ENCODE assay signal across 11 mouse cellular contexts in the genomic region with DNA sequence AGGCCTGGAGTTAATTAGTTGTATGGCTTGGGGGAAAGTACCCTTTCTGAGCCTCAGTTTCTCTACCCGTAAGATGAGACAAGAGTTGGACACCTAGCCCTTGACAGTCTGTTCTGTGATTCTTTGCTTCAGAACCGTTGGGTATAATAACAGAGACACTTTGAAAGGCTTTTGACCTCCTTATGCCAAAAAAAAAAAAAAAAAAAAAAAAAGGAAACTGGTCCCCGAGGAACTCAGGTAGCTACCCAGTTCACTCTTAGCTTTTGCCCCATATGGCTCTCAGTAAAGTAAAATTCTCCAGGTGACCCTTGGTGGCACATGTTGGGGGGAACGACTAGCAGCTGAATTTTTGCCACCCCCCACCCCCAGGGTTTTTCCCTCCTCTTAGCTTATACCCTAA. TPM values are rescaled to one million over a fixed set of nuclear protein-coding genes. Genes with fewer than 3 reads are reported as not detected.
DNase-seq lines count a peak whose midpoint lies in the region; ATAC-seq and TF ChIP-seq lines count a peak whose summit lies in the region.
"Had no signal": no experiment of that assay in that cellular context is flagged by ENCODE, and none has a peak within 500 bp of the region (broad histone marks: within the 10 kb centered on the region; RNA-seq: fewer than 3 reads in every experiment).

No protein-coding gene starts in this region.

- no peak for ATAC-seq in forebrain, postnatal 0 days
- no peak for ATAC-seq in kidney, embryonic 15.5 days (replicated peaks; ENCODE audit: low FRiP score)
- no peak for ATAC-seq in embryonic facial prominence, embryonic 13.5 days (ENCODE audit: insufficient number of reproducible peaks, insufficient read depth, low FRiP score, low TSS enrichment, low read depth)
- no peak for ATAC-seq in liver, embryonic 12.5 days

- H3K9me3 ChIP-seq in forebrain, embryonic 10.5 days = no peaks in the 10 kb centered on the region
- no peaks in the 10 kb centered on the region for H3K9me3 ChIP-seq in forebrain, postnatal 0 days (ENCODE audit: low read length)
- no peaks in the 10 kb centered on the region for H3K9me3 ChIP-seq in kidney, embryonic 15.5 days (replicated peaks)
- H3K9me3 ChIP-seq in embryonic facial prominence, embryonic 13.5 days = no peaks in the 10 kb centered on the region
- H3K9me3 ChIP-seq in liver, embryonic 12.5 days (replicated peaks) = no peaks in the 10 kb centered on the region

- no peak for DNase-seq in forebrain, embryonic 10.5 days (ENCODE audit: extremely low spot score, low spot score)
- DNase-seq in forebrain, postnatal 0 days = no peak
- no peak for DNase-seq in kidney, adult 9 months
- DNase-seq in embryo, embryonic 9.5 days (ENCODE audit: extremely low spot score) = no peak
- DNase-seq in layer of hippocampus, adult 18-20 months (ENCODE audit: low spot score in 2 of 2) = no peak
- DNase-seq: adrenal gland, postnatal 25 days; cerebellum, adult 2 months; layer of hippocampus, postnatal 36 days had no signal

- no peak overlapping the region for H3K27ac ChIP-seq in forebrain, embryonic 10.5 days
- H3K27ac ChIP-seq in forebrain, postnatal 0 days (ENCODE audit: low read depth, low read length) = no peak overlapping the region
- 0 out of 2 replicates have a peak overlapping the region, but pooled peaks have one; percentile 64 for H3K27ac ChIP-seq in kidney, embryonic 15.5 days
- H3K27ac ChIP-seq in embryonic facial prominence, embryonic 13.5 days = peak overlapping the region; percentile 62
- H3K27ac ChIP-seq in liver, embryonic 12.5 days = no peak overlapping the region

- WGBS in forebrain, embryonic 10.5 days = 26% methylated on average over 4 of the region's 4 CpGs
- 38% methylated on average over 4 of the region's 4 CpGs for WGBS in forebrain, postnatal 0 days
- 40% methylated on average over 4 of the region's 4 CpGs for WGBS in kidney, embryonic 15.5 days
- 33% methylated on average over 4 of the region's 4 CpGs for WGBS in embryonic facial prominence, embryonic 13.5 days
- WGBS in liver, embryonic 12.5 days (ENCODE audit: insufficient replicate concordance) = 42% methylated on average over 4 of the region's 4 CpGs

- H3K4me1 ChIP-seq in forebrain, embryonic 10.5 days = peaks cover 64% of the 10 kb centered on the region
- H3K4me1 ChIP-seq in forebrain, postnatal 0 days (ENCODE audit: insufficient read depth) = no peaks in the 10 kb centered on the region
- H3K4me1 ChIP-seq in kidney, embryonic 15.5 days = peaks cover 38% of the 10 kb centered on the region
- H3K4me1 ChIP-seq in embryonic facial prominence, embryonic 13.5 days = peaks cover 29% of the 10 kb centered on the region
- H3K4me1 ChIP-seq in liver, embryonic 12.5 days = peaks cover 53% of the 10 kb centered on the region

- H3K36me3 ChIP-seq in forebrain, embryonic 10.5 days (replicated peaks) = peaks cover 7% of the 10 kb centered on the region; the same call in 1 of the 2 replicates
- H3K36me3 ChIP-seq in forebrain, postnatal 0 days (ENCODE audit: insufficient read depth) = no peaks in the 10 kb centered on the region
- H3K36me3 ChIP-seq in kidney, embryonic 15.5 days = no peaks in the 10 kb centered on the region
- no peaks in the 10 kb centered on the region; the same call in 1 of the 2 replicates for H3K36me3 ChIP-seq in embryonic facial prominence, embryonic 13.5 days
- H3K36me3 ChIP-seq in liver, embryonic 12.5 days = peaks cover 37% of the 10 kb centered on the region

- H3K4me3 ChIP-seq in forebrain, embryonic 10.5 days = peak overlapping the region; percentile 67; the same call in 1 of the 2 replicates
- H3K4me3 ChIP-seq in forebrain, postnatal 0 days (ENCODE audit: low read depth, low read length) = no peak overlapping the region
- peak overlapping the region; percentile 61 for H3K4me3 ChIP-seq in kidney, embryonic 15.5 days (replicated peaks)
- peak overlapping the region; percentile 55 for H3K4me3 ChIP-seq in embryonic facial prominence, embryonic 13.5 days
- H3K4me3 ChIP-seq in liver, embryonic 12.5 days = peak overlapping the region; percentile 70

- no peak overlapping the region for H3K9ac ChIP-seq in forebrain, postnatal 0 days
- no peak overlapping the region for H3K9ac ChIP-seq in kidney, embryonic 15.5 days
- peak overlapping the region; percentile 36; the same call in 1 of the 2 replicates for H3K9ac ChIP-seq in embryonic facial prominence, embryonic 13.5 days
- H3K9ac ChIP-seq in liver, embryonic 12.5 days = 0 out of 2 replicates have a peak overlapping the region, but pooled peaks have one; percentile 22

- no peak overlapping the region for H3K4me2 ChIP-seq in forebrain, postnatal 0 days (ENCODE audit: low read depth)
- H3K4me2 ChIP-seq in kidney, embryonic 15.5 days = peak overlapping the region; percentile 69
- H3K4me2 ChIP-seq in embryonic facial prominence, embryonic 13.5 days = peak overlapping the region; percentile 74
- peak overlapping the region; percentile 90 for H3K4me2 ChIP-seq in liver, embryonic 12.5 days

- no peak for TF ChIP-seq CTCF in forebrain, postnatal 0 days (IDR thresholded peaks at IDR 0.05; ENCODE audit: low read depth)

- peaks cover 96% of the 10 kb centered on the region for H3K27me3 ChIP-seq in forebrain, embryonic 10.5 days (ENCODE audit: poor library complexity, severe bottlenecking)
- no peaks in the 10 kb centered on the region for H3K27me3 ChIP-seq in forebrain, postnatal 0 days (ENCODE audit: insufficient read depth, low read length)
- peaks cover 26% of the 10 kb centered on the region for H3K27me3 ChIP-seq in kidney, embryonic 15.5 days
- H3K27me3 ChIP-seq in embryonic facial prominence, embryonic 13.5 days = peaks cover 37% of the 10 kb centered on the region
- H3K27me3 ChIP-seq in liver, embryonic 12.5 days (replicated peaks) = peaks cover 15% of the 10 kb centered on the region

RNA-seq across cellular contexts. Expression of a gene that starts 3.5 kb away (rescaled TPM):
- polyA plus RNA-seq in forebrain, embryonic 10.5 days (2016; fragmentation: Nextera tagmentation; extraction: Ambion mirVana) = 67.4 and 70.8 TPM in 2 replicates
- 33.9 and 35.3 TPM in 2 replicates for total RNA-seq in forebrain, postnatal 0 days (2014; rRNA removed)
- polyA plus RNA-seq in forebrain, postnatal 0 days (2015; fragmentation: Nextera tagmentation; extraction: Ambion mirVana) = 14.9 and 17.2 TPM in 2 replicates
- 51.2 and 55.7 TPM in 2 replicates for polyA plus RNA-seq in kidney, embryonic 15.5 days (2015; fragmentation: Nextera tagmentation; extraction: Ambion mirVana)
- 53.7 and 56.7 TPM in 2 replicates for polyA plus RNA-seq in embryonic facial prominence, embryonic 13.5 days (2015; fragmentation: Nextera tagmentation; extraction: Ambion mirVana)
- polyA plus RNA-seq in liver, embryonic 12.5 days (2016; fragmentation: Nextera tagmentation; extraction: Ambion mirVana) = 40.1 and 41.8 TPM in 2 replicates
- total RNA-seq in layer of hippocampus, adult 18-20 months (2021) = 10 to 100 TPM; 15.1 to 19.0 TPM

Comparison
In these comparisons a context has a peak if more than half of its experiments do, and no peak if none do; other contexts are left out.
1. H3K27ac ChIP-seq: peak in kidney, embryonic 15.5 days (single experiment) and embryonic facial prominence, embryonic 13.5 days (single experiment); none in forebrain, embryonic 10.5 days (single experiment), forebrain, postnatal 0 days (single experiment) and liver, embryonic 12.5 days (single experiment).
2. H3K9ac ChIP-seq: peak in embryonic facial prominence, embryonic 13.5 days (single experiment) and liver, embryonic 12.5 days (single experiment); none in forebrain, postnatal 0 days (single experiment) and kidney, embryonic 15.5 days (single experiment).